In the genomic region with DNA sequence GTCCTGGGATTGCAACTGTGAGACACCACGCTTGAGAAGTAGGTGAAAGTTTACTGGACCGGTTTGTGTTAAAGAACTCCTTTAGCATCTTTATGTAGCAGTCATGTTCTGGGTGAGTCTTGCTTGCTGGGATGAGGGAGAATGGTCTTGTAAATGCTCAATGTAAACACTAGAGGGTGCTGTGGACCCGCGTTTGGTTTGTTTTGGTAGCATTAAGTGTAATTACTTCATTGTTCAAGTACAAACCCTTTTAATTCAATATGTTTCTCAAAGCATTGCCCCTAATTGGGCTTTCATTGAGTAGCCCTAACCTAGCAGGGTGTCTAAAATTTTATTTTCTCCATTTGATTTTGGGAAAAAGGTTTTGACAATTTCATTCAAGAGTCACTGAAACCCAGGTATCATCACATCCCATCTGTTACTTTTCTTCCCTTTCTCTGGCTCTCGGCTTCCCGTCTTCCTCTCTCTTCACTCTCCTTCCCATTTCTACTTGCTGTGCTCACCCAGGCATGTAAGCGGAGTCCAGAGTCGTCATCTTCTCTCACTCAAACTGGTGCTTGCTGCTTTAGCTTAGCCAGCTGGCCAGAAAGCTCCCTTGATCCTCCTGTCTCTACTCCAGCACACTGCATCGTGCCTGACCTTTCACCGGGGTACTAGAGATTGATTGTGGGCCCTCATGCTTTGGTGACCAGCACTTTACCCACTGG, we compare ENCODE assay signal across 8 mouse cellular contexts. TPM values are rescaled to one million over a fixed set of nuclear protein-coding genes. Genes with fewer than 3 reads are reported as not detected.
DNase-seq lines count a peak whose midpoint lies in the region; ATAC-seq and TF ChIP-seq lines count a peak whose summit lies in the region.

No protein-coding gene starts in this region.

- H3K79me2 ChIP-seq in C2C12 (ENCODE audit: control insufficient read depth, insufficient read depth) = no peaks in the 10 kb centered on the region

- no peak overlapping the region for H3ac ChIP-seq in C2C12 (ENCODE audit: control insufficient read depth, insufficient read length, low read depth)

- no peak for ATAC-seq in hindbrain, embryonic 13.5 days (ENCODE audit: low FRiP score)
- no peak for ATAC-seq in hindbrain, embryonic 12.5 days (ENCODE audit: low FRiP score)

- no peak overlapping the region for H3K4me3 ChIP-seq in hindbrain, embryonic 13.5 days
- no peak overlapping the region for H3K4me3 ChIP-seq in hindbrain, embryonic 12.5 days
- no peak overlapping the region for H3K4me3 ChIP-seq in C2C12 (ENCODE audit: insufficient read depth, poor library complexity, severe bottlenecking)

- TF ChIP-seq CTCF in C2C12 (IDR thresholded peaks at IDR 0.05; ENCODE audit: control insufficient read depth, insufficient read depth, insufficient read length) = peak; percentile 40

- no peaks in the 10 kb centered on the region for H3K9me3 ChIP-seq in hindbrain, embryonic 13.5 days
- no peaks in the 10 kb centered on the region for H3K9me3 ChIP-seq in hindbrain, embryonic 12.5 days (replicated peaks)

- H3K9ac ChIP-seq in hindbrain, embryonic 13.5 days = no peak overlapping the region
- H3K9ac ChIP-seq in hindbrain, embryonic 12.5 days = no peak overlapping the region

- WGBS in hindbrain, embryonic 13.5 days = 28% methylated on average over 10 of the region's 10 CpGs
- WGBS in hindbrain, embryonic 12.5 days = 35% methylated on average over 10 of the region's 10 CpGs

- no peaks in the 10 kb centered on the region for H3K79me3 ChIP-seq in C2C12 (ENCODE audit: low read depth)

- peaks cover 10% of the 10 kb centered on the region for H3K4me1 ChIP-seq in hindbrain, embryonic 13.5 days (replicated peaks)
- H3K4me1 ChIP-seq in hindbrain, embryonic 12.5 days = peaks cover 7% of the 10 kb centered on the region; the same call in 1 of the 2 replicates

- H3K27me3 ChIP-seq in hindbrain, embryonic 13.5 days = 0 out of 2 replicates have a peak, but pooled peaks cover 2% of the 10 kb centered on the region
- peaks cover 4% of the 10 kb centered on the region; the same call in 1 of the 2 replicates for H3K27me3 ChIP-seq in hindbrain, embryonic 12.5 days
- H3K27me3 ChIP-seq in C2C12 (ENCODE audit: control insufficient read depth, insufficient read depth, insufficient read length) = no peaks in the 10 kb centered on the region

- H3K36me3 ChIP-seq in hindbrain, embryonic 13.5 days = no peaks in the 10 kb centered on the region
- no peaks in the 10 kb centered on the region for H3K36me3 ChIP-seq in hindbrain, embryonic 12.5 days
- H3K36me3 ChIP-seq in C2C12 (ENCODE audit: control insufficient read depth, insufficient read depth) = no peaks in the 10 kb centered on the region

- H3K4me2 ChIP-seq in hindbrain, embryonic 13.5 days = no peak overlapping the region
- H3K4me2 ChIP-seq in hindbrain, embryonic 12.5 days (replicated peaks) = no peak overlapping the region

- H3K27ac ChIP-seq in hindbrain, embryonic 13.5 days = 0 out of 2 replicates have a peak overlapping the region, but pooled peaks have one; percentile 18
- no peak overlapping the region for H3K27ac ChIP-seq in hindbrain, embryonic 12.5 days

- peak; percentile 47 for DNase-seq in Muller cell, postnatal 12 days (ENCODE audit: inconsistent ontology term)
- DNase-seq in embryo, embryonic 9.5 days (ENCODE audit: extremely low spot score) = peak; percentile 66
- peak; percentile 36 for DNase-seq in lung, postnatal 25 days (ENCODE audit: low spot score)
- no peak for DNase-seq in gastrocnemius, postnatal 4 days (ENCODE audit: low spot score in 2 of 2)
- no peak for DNase-seq in left cerebral cortex, adult 11 months (ENCODE audit: low spot score)

TF ChIP-seq in C2C12, 6 proteins besides CTCF, POLR2A, EP300 and RAD21:
- TF ChIP-seq MYOG (IDR thresholded peaks at IDR 0.05; ENCODE audit: control insufficient read depth, extremely low read depth, insufficient read length) (no peak), USF1 (IDR thresholded peaks at IDR 0.05; ENCODE audit: low read depth) (no peak), MAX (IDR thresholded peaks at IDR 0.05) (no peak), FOSL1 (IDR thresholded peaks at IDR 0.05; ENCODE audit: insufficient read depth, low read length, poor library complexity, severe bottlenecking) (no peak), CEBPB (IDR thresholded peaks at IDR 0.05; ENCODE audit: low read depth) (no peak), MYOD1 (IDR thresholded peaks at IDR 0.05; ENCODE audit: control insufficient read depth, insufficient read length, low read depth) (no peak)
TF ChIP-seq in C2C12: peak in this region for 0.

RNA-seq across cellular contexts. Expression of gene Gadd45g, which starts 15.6 kb away (rescaled TPM):
- 113 and 116 TPM in 2 replicates for polyA plus RNA-seq in hindbrain, embryonic 13.5 days (2015; fragmentation: Nextera tagmentation; extraction: Ambion mirVana)
- polyA plus RNA-seq in hindbrain, embryonic 12.5 days (2016; fragmentation: Nextera tagmentation; extraction: Ambion mirVana) = 163 and 181 TPM in 2 replicates
- polyA plus RNA-seq in C2C12 (2012; fragmentation: generic; extraction: Trizol) = 180 TPM
- total RNA-seq in gastrocnemius, postnatal 4 days (2021) = 10 to 100 TPM; 11.6 to 13.3 TPM

RNA-seq across cellular contexts. Expression of gene Sema4d, which starts 37.4 kb away (rescaled TPM):
- 10.5 and 10.9 TPM in 2 replicates for polyA plus RNA-seq in hindbrain, embryonic 13.5 days (2015; fragmentation: Nextera tagmentation; extraction: Ambion mirVana)
- polyA plus RNA-seq in hindbrain, embryonic 12.5 days (2016; fragmentation: Nextera tagmentation; extraction: Ambion mirVana) = 7.2 and 7.7 TPM in 2 replicates
- polyA plus RNA-seq in C2C12 (2012; fragmentation: generic; extraction: Trizol) = 0.20 TPM
- 10 to 100 TPM; 75.1 to 92.5 TPM for total RNA-seq in gastrocnemius, postnatal 4 days (2021)

Comparison
In these comparisons a context has a peak if more than half of its experiments do, and no peak if none do; other contexts are left out.
1. DNase-seq: peak in Muller cell, postnatal 12 days (single experiment), embryo, embryonic 9.5 days (single experiment) and lung, postnatal 25 days (single experiment); none in gastrocnemius, postnatal 4 days (0 of 2) and left cerebral cortex, adult 11 months (single experiment).